8 mouse cellular contexts compared by ENCODE assay signal in the genomic region with DNA sequence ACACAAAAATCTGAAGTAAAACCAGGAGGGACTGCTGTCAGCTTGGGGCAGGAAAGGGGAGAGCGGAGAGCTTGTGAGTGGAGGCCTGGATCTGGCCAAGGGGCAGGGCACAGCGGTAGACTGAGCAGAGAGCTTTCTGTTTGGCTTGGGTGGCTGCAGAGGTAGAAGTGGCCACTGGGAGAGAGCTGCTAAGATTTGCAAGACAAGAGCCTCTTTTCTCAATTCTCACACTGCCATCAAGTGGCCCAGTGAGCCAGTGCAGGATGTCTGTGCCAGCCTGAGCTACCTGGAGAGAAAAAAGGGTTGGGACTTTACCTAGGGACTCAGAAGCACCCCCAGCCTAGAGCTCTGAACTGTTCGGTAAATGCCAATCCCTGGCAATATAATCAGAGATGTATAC. TPM values are rescaled to one million over a fixed set of nuclear protein-coding genes. Genes with fewer than 3 reads are reported as not detected.
DNase-seq lines count a peak whose midpoint lies in the region; ATAC-seq and TF ChIP-seq lines count a peak whose summit lies in the region.

No protein-coding gene starts in this region.

- peak; percentile 95 for TF ChIP-seq CTCF in gastrocnemius, adult 2 months (IDR thresholded peaks at IDR 0.05)

- peak; percentile 70 for DNase-seq in T-cell, adult 2 months (ENCODE audit: low spot score)
- peak; percentile 75 to 82 for DNase-seq in cerebellum, postnatal 36 days
- peak; percentile 82 for DNase-seq in gastrocnemius, adult 2 months
- DNase-seq in left cerebral cortex, adult 11 months (ENCODE audit: low spot score) = peak; percentile 62
- DNase-seq in lung, postnatal 4 days = peak; percentile 83 to 87
- peak; percentile 85 to 87 for DNase-seq in right cerebral cortex, postnatal 10 days (ENCODE audit: low spot score in 2 of 2)
- DNase-seq in c-Kit-positive CD71-positive TER-119-positive erythroid progenitor cells, embryonic 14.5 days (ENCODE audit: low spot score) = no peak

- no peaks in the 10 kb centered on the region for H3K36me3 ChIP-seq in hindbrain, embryonic 16.5 days (ENCODE audit: control insufficient read depth, insufficient read depth, low read length)

- H3K27me3 ChIP-seq in hindbrain, embryonic 16.5 days (replicated peaks; ENCODE audit: control insufficient read depth, insufficient read depth, low read length) = no peaks in the 10 kb centered on the region

- no peaks in the 10 kb centered on the region for H3K9me3 ChIP-seq in hindbrain, embryonic 16.5 days (ENCODE audit: control insufficient read depth, low read length)

- H3K9ac ChIP-seq in hindbrain, embryonic 16.5 days (ENCODE audit: low read depth, low read length) = no peak overlapping the region

- peak overlapping the region; percentile 85 for H3K27ac ChIP-seq in gastrocnemius, adult 2 months
- no peak overlapping the region for H3K27ac ChIP-seq in hindbrain, embryonic 16.5 days (ENCODE audit: low read depth, low read length)

- peak; percentile 92 for ATAC-seq in hindbrain, embryonic 16.5 days

- no peak overlapping the region for H3K4me2 ChIP-seq in hindbrain, embryonic 16.5 days (ENCODE audit: low read length)

- 22% methylated on average over 3 of the region's 3 CpGs for WGBS in hindbrain, embryonic 16.5 days

- peaks cover 3% of the 10 kb centered on the region; the same call in 1 of the 2 replicates for H3K4me1 ChIP-seq in hindbrain, embryonic 16.5 days (ENCODE audit: control insufficient read depth, insufficient read depth, low read depth, low read length)

- intact Hi-C loops in gastrocnemius, adult 2 months (cut with DNase I) = loop anchor here (1.0 to 5.0 kb wide), 6 partner anchors 184 to 439 kb away; no protein-coding TSS in a partner anchor

- H3K4me3 ChIP-seq in gastrocnemius, adult 2 months = peak overlapping the region; percentile 50
- H3K4me3 ChIP-seq in hindbrain, embryonic 16.5 days (ENCODE audit: low read length) = no peak overlapping the region

RNA-seq across cellular contexts. Expression of a gene that starts 24.8 kb away (rescaled TPM):
- total RNA-seq in gastrocnemius, adult 2 months (2021) = 100 to 1,000 TPM in 1 of 2 experiments, 10 to 100 TPM in 1; 92.0 to 104 TPM
- 217 and 231 TPM in 2 replicates for polyA plus RNA-seq in hindbrain, embryonic 16.5 days (2015; fragmentation: Nextera tagmentation; extraction: Ambion mirVana)

RNA-seq across cellular contexts. Expression of a gene that starts 50.0 kb away (rescaled TPM):
- total RNA-seq in gastrocnemius, adult 2 months (2021) = 1 to 10 TPM; 4.7 to 4.8 TPM
- polyA plus RNA-seq in hindbrain, embryonic 16.5 days (2015; fragmentation: Nextera tagmentation; extraction: Ambion mirVana) = 20.5 and 21.2 TPM in 2 replicates
